Mouse (Mus musculus) common myeloid progenitor, adult 5-6 weeks (primary cell): ENCODE data around the gene Dtnb. TPM values are rescaled to one million over a fixed set of nuclear protein-coding genes. Genes with fewer than 3 reads are reported as not detected.
"Not testable (repeated sequence)": the region's sequence is repeated elsewhere in the genome, so short reads cannot be mapped to it uniquely, and the experiment has no call there.

Experiments used
- ATAC-seq: replicated peaks from 2 replicates; pipeline ENCODE4 v1.8.0; 2016; ENCODE audit warnings: low read depth, mild to moderate bottlenecking, moderate TSS enrichment, inconsistent platforms; ENCODE audit not compliant: poor library complexity, severe bottlenecking
- total RNA-seq: library from RNA; stranded (forward); fragments of 200-1000, 187-1606 nt; gene quantifications from 2 replicates; pipeline ENCODE4 v1.2.3, GENCODE M21; 2017

Dtnb gene
- total RNA-seq, 1 experiment from 2014 or later = 39.0 TPM

DNA sequence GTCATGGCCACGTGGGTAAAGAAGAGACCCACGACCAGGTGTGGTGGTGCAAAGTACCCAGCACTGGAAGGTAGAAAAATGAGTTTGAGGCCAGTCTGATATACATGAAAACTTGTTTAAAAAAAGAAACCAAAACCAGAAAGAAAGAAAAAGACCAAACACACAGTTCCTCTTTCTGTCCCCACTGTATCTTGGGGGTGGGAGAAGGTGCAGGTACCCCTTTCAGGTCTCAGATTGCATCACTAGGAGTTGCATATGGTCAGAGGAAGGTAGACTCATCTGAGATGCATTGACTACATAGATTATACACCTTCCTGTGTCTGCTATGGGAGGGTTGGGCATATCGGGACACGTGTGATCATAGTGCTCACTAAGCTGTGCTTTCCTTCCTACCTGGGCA, 85.1 kb downstream of the Dtnb start:
- 0 out of 2 replicates have a peak, but pooled peaks have one; percentile 45 for ATAC-seq

DNA sequence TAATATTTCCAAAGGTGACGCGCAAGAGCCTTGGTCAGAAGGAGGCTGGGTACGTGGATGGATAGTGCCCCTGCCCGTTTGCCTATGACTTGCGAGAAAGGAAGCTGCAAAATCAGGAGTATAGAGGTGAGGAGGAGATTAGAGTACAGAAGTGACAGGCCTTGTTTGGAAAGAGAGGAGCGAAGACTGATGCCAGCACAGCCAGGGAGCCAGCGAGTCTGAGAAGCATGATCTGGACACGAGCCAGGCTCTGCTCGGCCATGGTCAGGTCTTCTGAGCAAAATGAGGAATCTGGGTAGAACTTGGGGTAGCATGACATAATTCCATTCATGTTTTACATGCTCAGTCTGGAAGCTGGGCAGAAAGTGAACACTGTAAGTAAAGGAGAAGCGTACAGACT, 85.6 kb downstream of the Dtnb start:
- ATAC-seq = no peak

DNA sequence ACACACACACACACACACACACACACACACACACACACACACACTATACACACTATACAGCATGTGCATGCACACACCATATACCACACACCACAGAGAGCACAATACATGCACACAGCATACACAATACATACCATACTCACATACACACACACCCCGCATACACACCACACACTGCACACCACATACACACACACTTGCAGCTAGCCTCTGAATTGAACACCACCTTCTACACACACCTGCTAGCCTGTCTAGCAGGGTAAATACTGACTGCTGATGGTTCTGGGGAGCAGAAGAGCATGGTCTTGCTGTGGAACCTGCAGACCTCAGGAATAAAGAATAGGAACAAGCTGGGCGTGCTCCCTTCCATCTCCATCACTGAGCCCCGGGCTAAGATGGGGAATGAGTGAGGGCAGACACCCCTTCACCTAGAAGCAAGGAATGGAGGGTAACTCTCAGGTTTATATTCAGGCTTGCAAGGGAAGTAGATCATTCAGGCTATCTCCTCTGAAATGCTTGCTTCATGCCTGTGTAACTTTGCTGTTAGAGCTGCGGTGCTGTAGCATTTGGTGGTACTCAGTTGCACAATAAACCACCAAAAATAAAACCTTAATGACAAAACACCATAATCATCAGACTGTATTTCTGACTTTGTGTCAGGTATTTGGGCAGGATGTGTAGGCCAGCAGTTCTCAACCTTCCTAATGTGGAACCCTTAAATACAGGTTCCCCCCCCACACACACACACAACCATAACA, 87.6 kb downstream of the Dtnb start:
- ATAC-seq = no peak

DNA sequence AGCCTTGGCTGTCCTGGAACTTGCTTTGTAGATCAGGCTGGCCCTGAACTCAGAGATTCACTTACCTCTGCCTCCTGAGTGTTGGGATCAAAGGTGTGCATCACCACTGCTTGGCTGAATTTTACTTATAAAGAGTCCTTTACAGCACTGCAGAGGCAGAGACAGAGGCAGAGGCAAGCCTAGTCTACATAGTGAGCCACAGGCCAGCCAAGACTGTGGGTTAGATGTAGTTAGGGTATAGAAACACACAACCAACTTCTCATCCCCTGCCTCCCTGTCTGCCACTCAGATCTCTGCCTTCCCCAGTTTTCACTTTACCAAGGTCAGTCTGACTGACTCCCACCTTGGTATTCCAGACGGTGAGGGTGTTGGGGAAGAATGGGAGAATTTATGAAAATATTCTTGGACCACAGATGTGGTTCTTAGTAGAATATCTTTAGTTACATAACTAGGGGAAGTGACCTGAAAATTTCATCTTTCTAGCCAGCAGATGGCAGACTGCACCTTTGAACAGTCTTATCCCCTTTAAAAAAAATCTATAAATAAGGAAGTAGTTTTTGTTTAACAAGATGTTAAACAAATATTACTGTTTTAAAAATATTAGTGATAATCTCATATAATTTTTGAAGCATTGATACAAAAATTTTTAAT, 88.9 kb downstream of the Dtnb start:
- ATAC-seq = peak; percentile 72; the same call in 1 of the 2 replicates

DNA sequence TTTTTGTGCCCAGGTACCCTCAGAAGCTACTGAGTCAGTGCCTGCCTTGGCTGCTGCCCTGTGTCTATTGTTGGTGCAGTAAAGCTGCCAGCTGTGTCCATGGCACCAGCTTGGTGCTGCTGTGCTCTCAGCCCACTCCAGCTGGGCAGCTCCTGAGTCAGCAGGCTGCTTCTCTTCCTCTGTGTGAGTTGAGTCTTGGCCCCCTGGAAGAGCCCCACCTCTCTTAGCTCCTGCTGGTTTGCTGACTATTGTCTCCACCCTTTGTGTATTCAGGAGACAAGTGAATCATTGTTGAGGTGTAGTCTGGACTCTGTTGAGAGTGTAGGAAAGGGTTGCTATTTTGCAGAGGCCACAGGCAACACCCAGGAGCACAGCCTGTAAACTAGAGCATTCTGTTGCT, 90.5 kb downstream of the Dtnb start:
- ATAC-seq = no peak

DNA sequence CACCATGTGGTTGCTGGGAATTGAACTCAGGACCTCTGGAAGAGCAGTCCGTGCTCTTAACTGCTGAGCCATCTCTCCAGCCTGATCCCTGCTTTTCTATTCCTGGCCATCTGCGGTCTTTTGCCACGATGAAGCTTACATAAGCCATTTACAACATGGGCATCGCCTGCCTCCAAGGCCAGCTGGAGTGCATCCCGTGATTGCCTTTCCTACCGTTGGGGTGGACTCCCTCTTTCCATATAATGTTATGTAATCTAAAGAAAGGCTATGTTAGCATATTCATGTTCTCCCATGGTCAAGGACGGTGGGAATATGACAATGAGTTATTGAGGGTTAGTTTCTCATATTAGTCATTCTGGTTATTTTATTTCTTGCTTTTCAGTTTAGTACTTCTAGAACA, 91.2 kb downstream of the Dtnb start:
- no peak for ATAC-seq

DNA sequence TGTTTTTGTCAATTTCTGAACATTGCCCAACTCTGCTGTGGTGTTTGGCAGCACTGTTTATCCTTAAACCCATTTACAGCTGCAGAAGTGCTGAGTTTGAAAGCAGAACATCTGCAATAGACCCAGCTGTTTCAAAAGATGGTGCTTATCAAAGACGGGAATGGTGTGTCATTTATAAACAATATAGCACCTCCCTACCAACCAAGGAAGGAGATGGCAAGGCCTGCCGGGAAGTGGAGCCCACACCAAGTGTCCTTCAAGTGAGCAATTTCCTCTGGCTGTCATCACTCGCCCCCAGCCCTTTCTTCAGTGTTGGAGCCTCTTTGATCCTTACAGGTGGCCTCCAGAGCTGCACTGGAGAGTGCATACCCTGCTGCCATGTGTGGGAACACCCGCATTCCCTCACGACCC, 97.8 kb downstream of the Dtnb start:
- no peak for ATAC-seq

DNA sequence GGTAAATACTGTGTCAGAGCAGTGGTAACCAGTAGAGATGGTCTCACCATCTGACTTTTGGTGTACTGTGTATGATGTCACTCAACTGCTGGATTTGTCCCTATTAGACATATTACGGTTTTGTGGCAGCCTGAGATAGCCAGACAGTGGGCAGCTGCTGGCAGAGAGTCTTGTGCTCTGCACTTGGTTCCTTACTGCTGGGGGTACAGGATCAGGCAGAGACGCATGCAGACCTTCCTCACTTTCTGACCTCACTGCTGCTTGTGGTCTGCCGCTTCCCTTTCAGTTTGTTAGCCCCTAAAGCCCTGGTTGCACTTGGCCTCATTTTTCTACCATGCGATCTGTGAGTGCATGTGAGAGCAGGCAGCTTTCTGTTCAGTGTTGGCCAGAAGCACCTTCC, 98.9 kb downstream of the Dtnb start:
- peak; percentile 89 for ATAC-seq

DNA sequence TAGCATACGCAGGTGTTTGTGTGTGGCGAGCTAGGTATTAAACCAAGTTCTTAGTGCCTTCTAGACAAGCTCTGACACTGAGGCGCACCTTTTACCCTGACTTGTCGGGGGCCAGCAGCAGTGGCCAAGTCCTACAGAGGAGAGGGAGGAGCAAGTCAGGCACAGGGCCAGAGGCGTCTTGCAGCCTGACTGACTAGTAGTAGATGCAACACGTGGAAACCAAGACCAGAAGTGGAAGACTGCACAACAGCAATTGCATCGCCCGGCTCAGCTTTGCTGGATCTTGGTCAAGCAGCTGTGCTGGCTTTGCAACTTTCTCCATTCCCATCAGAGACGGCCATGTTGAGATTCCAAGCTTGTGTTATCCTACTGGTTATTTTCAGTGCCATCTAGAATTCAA, 100.6 kb downstream of the Dtnb start:
- ATAC-seq = no peak

DNA sequence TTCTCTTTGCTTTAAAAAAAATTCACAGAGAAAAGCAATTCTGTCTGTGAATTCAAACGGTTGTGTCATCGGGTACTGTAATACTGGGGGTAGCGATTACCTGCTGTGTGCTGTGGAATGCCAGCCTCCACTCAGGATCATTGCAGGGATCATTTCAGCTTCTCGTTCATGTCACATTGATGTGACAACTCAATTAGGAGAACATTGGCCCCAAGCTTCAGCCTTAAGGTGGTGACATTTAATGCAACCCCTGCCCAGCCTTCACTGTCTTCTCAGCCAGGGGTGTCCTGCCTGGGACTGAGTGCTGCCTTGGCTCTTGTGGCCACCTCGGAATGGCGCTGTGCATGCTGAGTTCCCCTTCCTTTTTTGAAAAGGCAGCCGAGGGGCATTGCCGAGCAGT, 101.7 kb downstream of the Dtnb start:
- no peak for ATAC-seq

DNA sequence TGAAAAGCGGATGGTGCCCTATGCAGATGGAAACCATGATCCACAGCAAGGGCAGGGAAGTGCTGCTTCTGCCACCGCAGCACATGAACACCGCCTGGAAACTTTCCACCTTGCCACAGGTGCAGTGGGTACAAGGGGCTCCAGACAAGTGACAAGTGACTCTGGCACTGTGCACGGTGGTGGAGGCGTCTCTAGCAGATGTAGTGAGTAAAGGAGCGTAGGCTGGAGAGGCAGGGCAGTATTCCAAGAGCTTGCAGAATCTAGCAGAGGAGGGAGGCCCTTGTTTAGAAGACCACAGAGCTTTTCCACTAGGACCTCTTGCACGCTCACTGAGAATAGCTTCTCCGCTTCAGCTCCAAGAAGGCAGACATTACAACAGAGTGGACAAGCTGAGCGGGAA, 102.7 kb downstream of the Dtnb start:
- no peak for ATAC-seq

DNA sequence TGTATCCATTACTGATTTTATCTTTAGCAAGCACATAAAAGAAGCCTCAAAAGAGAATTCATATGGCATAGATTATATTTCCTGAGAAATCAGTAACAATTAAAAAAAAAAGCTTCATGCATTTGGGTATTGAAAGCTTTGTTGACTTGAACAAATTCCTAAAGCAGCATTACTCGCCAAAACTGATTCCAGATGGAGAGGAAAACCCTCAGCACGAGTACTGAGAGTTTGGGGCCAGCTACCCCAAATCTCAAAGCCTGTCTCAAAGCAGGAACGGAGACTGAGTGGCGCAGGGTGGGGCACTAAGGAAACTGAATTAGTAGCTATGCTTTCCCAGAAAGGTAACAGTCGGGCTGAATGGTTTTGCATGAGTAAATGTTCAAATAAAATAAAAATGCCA, 108.5 kb downstream of the Dtnb start:
- ATAC-seq = no peak

DNA sequence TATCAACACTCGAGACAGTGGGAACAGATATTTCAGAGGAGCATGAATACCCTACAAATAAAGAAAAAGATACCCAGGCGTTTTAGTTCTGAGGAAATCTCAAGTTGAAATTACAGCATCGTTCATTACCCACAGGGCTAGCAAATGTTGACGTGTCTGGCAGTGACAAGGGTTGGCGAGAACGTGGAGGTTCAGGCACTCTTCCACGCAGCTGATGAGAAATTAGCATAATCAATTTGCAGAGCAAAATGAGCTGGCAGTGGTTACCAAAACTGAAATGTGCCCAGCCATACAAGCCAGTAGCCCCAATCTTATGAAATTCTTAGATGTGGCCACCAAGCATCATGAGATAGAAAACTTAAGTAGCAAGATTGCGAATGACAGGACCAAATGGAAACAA, 110.9 kb downstream of the Dtnb start:
- ATAC-seq = no peak

DNA sequence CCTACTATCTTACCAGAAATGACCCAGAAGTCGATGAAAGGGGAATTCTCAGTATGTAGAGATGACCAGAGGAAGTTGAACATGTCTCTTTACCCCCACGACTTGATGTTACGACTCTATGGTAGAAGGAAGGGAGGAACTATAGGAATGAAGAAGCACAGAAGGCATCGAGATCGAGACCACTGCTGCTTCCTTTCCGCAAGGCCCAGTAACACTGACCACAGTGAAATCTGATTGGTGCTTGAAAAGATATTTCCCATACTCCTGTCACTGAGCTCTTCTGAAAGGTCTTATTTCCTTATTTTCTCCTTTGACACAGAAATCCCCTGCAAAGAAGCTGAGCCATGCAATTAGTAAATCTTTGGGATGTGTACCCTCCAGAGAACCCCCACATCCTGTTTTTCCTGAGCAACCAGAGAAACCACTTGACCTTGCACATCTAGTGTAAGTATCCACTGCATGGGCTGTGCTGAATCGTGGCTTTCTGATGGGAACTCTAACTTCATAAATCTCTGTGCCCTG, 114.3 kb downstream of the Dtnb start:
- peak; percentile 50 for ATAC-seq

DNA sequence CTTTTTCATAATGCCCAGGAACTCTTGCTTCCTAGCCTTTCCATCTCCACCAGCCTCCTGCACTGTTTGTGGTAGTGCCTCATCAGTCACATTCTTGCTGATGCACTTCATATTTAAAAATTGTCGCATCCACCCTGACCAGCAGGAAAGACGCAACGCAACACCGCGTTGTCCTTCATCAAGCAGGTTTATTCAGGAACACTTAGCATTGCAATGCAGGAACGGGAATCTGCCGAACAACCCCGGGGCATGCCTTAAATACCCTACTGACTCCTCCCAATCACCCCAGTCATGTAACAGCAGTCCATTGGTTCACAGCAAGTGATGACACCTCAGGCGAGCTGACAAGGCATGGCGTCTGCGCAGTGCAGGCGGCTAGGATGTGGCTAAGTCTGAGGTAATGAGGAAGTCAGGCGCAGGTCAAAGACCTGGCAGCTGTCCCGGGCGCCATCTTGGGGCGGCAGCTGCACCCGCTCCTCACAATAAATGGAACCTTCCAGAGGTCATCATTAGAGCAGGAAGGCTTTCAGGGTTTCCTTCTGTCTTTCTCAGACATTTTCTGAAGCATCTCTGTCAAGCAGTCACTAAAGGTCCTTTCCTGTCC, 118.8 kb downstream of the Dtnb start:
- not testable (repeated sequence) for ATAC-seq

DNA sequence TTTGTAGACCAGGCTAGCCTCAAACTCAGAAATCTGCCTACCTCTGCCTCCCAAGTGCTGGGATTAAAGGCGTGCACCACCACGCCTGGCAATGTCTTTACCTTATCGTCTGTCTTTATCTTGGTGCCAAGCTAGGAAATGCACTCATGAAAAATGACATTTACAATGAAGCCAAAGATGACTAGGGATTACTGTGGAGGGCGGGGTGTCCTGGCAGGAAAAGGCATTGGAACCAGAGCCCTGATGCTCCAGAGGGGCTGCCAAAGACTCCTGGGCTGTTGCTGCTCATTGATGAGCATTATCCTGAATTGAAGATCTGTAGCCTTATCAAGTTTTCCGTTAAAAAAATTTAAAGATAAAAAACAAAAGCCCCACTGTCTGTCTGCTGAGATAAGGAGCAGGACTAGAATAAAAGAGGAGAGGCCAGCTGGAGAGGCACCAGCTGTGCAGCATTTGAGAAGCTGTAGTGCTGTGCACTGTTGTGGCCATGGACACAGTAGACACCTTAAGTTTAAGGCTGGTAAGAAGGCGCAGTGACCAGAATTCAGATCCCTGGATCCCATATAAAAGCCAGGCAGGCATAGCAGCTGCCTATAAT, 120.7 kb downstream of the Dtnb start:
- ATAC-seq = no peak

DNA sequence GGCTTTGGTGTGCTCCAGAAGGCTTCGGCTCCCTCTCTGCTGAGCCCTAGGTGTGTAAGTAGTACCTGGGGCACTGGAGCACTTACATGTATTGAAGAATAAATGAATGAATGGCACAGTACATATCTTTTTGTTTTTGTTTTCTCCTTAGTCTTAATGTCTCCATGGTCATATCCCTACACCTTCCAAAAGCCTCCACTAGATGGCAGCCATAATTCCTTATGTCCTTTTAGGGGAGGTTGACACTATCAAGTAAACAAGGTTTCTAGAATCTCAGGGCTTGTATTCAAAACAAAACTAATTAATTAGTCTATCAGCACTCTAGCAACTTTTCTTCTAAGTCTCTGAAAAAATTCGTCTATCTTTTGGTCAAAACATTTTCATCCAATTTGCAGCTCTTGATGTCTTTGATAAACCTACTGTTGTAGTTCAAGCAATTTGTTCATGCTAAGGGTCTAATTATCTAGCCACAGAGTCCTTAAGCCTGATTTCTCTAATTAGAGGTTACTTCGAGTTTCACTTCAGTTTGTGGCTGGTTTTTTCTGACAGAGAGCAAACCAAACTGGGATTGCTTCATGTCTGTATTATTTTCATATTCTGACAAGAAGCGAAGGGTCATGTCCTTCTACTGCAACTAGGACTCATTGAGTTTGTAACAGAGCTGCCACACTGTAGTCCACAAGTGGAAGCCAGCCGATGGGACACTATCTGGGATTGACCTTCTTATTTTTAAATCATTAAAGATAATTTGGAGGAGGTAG, 123.7 kb downstream of the Dtnb start:
- ATAC-seq = peak; percentile 69; the same call in 1 of the 2 replicates

DNA sequence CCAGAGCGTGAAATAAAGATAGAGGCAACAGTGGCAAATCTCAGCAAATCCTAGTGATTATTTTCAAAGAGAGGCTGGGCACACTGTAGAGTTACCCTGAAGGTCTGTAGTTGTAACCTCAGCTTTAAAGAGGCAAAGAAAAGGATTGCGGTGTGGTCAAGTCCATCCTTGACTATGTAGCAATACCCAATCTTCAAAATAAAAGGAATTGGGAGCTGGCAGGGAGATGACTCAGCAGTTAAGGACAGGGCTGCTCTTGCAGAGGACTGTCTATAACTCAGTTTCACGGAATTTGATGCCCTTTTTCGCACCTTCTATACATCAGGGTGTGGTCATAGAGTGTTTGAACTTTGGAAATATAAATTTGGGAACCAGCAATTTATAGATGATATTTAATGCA, 128.3 kb downstream of the Dtnb start:
- ATAC-seq = no peak

DNA sequence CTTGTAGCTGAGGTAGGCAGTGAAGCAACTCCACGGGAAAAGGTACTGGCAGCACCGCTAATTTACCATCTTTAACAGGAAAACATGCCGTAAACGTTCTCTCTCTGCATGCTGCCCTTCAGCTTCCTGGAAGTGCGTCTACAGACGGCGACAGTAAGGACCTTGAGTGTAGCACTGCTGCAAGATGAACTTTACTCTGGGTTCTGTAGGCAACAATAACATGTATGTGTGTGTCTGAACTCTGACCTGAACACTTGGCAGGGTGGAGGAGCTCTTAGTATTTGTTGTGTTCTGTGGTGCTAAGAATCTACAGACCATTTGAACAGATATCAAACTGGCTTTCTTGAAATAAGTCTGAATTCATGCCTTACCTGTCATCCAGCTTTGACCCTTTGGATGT, 130.7 kb downstream of the Dtnb start:
- ATAC-seq = no peak

DNA sequence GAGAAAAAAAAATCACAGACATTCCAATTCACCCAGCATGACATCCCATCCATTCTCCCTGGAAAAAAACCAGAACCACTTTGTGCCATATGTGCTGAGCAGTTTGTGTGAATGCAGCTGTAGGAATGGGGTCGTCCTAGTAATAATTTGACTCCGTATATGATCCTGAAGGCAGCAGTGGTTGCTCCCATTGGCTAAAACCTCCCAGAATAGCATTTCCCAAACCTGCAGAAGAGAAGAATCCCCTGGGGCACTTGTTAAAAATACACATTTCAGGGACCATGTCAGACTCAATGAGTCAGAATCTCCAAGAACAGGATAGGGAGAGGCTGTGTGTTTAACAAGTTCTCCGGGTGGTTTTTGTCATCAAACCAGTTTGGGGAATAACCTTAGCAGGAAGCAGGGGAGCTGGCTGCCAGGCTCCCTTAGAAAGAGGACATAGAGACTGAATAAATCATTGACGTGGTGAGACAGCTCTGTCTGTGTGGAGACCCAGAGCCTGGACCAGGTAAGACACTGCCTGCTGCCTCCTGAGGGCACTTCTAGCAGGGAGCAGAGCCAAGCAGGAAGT, 147.1 kb downstream of the Dtnb start:
- no peak for ATAC-seq
